Mouse (Mus musculus) cerebellum, adult (tissue): ENCODE measurements around the gene Gm20708.

ENCODE experiments used
- ATAC-seq: cut with Nextera tagmentation; 2 replicates; pipeline ENCODE4 v1.9.2; 2017; ENCODE audit warnings: mild to moderate bottlenecking, moderate library complexity, mixed read lengths; ENCODE audit not compliant: insufficient number of reproducible peaks, low FRiP score, low TSS enrichment

The Gm20708 gene

DNA sequence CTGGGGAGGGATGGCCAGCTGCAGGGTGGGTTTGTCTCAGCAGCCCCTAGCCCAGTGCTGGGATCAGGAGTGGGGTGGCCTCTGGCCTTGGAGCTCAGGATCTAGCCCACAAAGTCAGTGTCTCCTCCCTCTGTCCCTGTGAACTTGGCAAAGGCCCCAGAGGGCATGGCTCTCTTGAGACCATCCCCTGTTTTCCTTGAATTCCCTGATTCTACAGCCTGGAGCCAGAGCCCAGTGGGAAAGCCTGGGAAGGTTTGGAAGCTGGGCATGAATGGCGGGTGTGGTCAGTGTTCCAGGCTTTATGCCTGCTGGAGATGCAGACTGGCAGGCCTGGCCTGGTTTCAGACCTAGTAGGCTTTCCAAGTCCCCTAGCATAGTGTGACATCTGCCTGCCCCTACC is 72.7 kb downstream of the Gm20708 start:
- ATAC-seq: no peak

DNA sequence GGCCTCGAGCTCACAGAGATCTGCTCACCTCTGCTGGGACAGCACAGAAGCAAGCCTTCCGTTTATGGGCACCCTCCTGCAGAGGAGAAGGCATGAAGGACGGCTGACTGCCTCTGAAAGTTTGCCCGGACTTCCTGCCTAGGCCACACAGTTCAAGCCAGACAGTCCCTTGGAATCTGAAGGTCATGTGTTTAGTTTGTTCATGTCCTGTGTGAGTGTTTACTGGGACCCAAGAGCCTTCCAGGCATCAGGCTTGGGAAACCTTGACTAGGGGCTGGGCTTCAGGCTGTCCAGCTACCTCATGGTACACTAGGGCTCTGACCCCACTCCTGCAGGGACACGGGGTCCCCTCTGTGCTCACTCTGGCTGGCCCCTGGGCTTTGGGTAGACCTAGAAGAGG is 76.5 kb downstream of the Gm20708 start:
- no peak for ATAC-seq

GRCm38 (mm10) chr11:117888168-117888852 is 78.8 kb downstream of the Gm20708 start:
- ATAC-seq: no peak

- ATAC-seq: no peak
Observed at GRCm38 (mm10) chr11:117888853-117889822, 79.7 kb downstream of the Gm20708 start.
